Mouse (Mus musculus): ENCODE data around the gene Cyp2b19. TPM values are rescaled to one million over a fixed set of nuclear protein-coding genes. Genes with fewer than 3 reads are reported as not detected.
"Not testable (repeated sequence)": the region's sequence is repeated elsewhere in the genome, so short reads cannot be mapped to it uniquely, and the experiment has no call there.

The Cyp2b19 gene
- not detected for total RNA-seq (2021)
- long read RNA-seq, experiment 1, result 0 reads
- long read RNA-seq, experiment 2, result 0 reads

DNA sequence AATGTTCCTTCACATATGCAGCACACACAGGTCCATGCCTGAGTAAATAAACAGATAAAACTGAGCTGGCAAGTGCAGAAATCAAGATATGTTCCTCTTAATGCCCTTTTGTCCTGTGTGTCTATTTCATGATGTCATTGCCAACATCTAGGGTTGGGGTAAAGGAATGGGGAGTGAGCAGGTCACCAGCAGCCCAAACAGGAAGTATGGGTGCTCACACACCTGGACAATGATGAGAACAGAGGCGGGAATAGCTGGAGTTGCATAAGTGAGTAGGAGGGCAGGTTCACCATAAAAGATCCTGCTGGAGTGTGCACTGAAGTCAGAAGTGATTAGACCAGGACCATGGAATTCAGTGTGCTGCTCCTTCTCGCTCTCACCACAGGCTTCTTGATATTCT is at the start of gene Cyp2b19:
Gene Cyp2b19, plus strand, starts transcription at position 301 of the 400 bp plus-strand sequence.
- DNase-seq (ENCODE audit: low spot score), result no peak

DNA sequence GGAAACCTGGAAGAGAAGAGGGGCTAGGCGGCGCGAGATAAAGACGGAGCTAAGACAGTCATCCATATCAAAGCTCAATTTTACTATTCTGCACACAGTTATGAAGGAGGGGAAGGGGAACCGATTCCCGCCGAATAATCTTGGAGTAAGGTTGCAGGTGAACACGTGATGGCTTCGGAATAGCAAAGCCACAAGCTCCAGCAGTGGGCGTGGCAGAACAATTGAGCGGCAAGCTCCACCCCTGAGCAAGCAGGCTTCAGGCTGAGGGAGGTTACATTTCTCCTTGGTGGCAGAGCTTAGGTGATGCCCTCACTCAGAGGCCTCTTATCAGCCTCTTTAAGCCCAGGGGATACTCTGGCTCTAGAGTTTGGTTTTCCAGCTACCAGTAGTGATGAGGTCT is 45.9 kb upstream of the Cyp2b19 start:
- DNase-seq (ENCODE audit: low spot score), result no peak

DNA sequence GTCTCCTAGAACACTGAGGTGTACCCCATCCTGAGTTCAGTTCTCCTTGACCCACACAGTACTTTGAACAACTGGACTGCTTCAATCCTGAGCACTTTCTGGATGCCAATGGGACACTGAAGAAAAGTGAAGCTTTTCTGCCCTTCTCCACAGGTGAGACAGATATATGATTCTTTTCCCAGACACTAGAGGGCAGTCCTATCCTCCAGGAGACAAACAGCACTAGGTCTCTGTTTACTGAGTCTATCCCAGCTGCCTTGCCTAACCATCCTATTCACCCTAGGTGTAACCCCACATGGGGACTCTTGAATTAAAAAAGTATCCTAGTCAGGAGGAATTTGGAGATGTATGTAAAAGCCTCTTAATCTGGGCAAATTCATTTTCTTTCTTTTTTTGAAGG is 18.0 kb upstream of the Cyp2b19 start:
- DNase-seq (ENCODE audit: low spot score), result no peak

DNA sequence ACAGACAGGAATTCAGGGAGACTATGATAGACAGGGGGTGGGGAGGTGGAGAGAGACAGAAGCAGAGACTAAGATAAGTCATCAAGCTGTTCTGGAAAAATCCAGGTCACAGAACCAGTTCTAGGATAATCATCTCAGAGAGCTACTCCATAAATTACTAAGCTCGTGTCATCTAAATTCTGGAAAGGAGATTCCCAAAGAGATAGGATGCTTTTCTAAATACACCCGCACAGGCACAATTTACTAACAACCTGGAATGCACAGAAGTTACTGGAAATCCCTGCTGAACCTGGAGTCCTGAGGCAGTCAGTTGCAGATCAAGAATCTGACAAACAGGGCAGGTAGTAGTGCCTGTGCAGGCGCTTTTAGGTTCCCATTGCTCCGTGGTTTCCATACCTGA is 13.0 kb upstream of the Cyp2b19 start:
- DNase-seq (ENCODE audit: low spot score), result no peak

DNA sequence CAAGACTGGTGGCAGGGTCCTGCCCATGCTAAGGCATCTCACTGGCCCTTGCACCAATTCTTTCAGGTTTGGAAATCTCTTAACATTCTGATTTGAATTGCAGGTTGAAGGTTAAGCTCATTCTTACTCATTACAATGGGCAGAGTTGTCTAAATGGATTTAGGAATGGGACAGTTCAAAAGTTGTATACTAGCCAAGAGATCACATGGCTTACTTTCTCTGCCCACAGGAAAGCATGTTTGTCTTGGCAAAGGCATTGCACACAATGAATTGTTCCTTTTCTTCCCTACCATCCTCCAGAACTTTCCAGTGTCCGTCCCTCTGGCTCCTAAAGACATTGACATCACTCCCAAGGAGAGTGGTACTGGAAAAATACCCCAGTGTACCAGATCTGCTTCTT is 11.5 kb upstream of the Cyp2b19 start:
- DNase-seq (ENCODE audit: low spot score), result no peak

DNA sequence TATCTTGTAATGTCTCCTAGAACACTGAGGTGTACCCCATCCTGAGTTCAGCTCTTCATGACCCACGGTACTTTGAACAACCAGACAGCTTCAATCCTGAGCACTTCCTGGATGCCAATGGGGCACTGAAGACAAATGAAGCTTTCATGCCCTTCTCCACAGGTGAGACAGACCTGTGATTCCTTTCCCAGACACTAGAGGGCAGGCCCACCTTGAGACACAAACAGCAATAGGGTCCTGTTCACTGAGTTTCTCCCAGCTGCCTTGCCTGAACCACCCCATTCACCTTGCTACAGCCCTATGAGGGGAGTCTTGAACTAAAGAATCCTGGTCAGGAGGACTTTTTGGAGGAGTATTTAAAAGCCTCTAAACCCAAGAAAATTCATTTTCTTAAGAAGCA is 10.1 kb downstream of the Cyp2b19 start:
- no peak for DNase-seq (ENCODE audit: low spot score)

DNA sequence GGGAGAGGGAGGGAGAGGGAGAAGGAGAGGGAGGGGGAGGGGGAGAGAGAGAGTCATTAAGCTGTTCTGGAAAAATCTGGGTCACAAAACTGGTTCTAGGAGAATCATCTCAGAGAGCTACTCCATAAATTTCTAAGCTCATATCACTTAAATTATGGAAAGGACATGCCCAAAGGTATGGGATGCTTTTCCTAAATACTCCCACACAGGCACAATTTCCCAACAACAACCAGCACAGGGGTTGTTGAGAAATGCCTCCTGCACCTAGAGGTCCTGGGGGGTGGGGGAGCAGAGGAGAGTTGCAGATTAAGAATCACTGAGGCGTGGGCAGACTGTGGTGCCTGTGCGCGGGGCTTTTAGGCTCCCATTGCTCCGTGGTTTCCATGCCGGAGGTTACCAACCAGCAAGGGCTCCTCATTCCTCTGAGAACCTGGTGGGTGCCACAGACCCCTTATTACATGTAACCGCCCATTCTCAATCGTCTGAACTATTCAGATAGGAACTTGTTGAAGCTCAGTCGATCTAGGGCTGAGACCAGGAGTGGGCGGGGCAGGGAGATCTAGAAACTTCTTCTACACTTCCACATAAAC is 13.0 kb downstream of the Cyp2b19 start:
- DNase-seq (ENCODE audit: low spot score), result no peak

DNA sequence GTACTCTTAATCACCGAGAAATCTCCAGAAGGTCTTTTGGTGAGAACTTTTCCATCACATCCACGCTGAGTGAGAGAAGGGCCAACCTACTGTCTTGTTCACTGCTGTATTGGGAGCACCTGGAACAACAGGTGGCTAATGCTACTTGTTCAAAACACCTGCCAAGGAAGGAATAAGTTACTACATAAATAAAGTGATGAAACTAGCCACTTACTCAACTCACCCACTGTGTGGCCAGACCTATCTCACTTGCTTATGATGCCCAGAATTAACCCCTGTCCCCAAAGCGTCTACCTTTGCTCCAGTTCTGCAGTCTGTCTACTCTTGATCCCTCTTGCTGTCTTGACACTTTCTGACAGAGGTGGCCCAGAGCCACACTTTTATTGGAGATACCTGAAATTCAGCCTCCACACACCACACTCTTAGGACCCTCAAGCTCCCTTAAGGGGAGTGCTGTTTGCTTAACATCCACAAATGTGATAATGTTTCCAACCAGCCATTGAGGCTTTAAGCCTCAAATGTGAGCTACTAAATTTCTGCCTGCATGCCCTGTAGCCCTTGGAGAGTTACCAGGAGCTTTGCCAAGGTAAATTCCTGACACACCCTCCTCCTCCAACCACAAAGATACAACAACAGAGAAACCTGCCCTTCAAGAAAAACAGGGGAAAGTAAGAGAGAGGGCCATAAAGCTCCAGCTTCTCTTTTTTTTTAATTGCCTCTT is 16.1 kb downstream of the Cyp2b19 start:
- DNase-seq (ENCODE audit: low spot score), result no peak

DNA sequence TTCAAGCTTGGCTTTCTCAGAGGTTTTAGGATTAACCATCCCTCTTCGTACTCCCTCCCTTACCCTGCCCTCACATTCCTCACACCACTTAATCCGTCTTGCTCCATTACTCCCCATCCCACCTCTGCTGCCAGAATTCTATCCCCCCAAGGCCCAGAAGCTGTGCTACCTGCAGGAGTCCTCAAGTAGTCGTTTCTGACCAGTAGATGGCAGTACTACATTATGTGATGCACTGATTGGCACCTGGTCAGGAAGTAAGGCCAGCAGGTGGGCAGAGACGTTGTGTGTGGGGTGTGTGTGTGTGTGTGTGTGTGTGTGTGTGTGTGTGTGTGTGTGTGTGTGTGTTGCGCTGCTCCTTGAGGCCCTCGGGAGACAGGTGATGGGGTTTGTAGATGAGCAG is 18.9 kb downstream of the Cyp2b19 start:
- DNase-seq (ENCODE audit: low spot score), result no peak

DNA sequence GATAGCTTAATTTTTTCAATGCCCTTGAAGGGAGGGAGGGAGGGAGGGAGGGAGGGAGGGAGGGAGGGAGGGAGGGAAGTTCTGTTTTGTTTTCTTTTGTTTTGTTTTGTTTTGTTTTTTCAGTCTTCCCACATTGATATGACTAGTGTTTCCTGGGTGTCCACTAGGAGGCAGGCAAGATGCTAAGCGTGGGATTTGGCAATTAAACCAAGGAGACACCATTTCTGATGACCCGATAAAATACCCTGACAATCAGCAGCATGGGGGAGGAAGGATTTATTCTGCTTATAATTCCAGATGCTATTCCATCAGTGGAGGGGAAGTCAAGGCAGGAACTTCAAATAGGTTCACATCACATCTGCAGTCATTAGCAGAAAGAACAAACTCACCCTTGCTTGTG is 20.9 kb downstream of the Cyp2b19 start:
- no peak for DNase-seq (ENCODE audit: low spot score)

DNA sequence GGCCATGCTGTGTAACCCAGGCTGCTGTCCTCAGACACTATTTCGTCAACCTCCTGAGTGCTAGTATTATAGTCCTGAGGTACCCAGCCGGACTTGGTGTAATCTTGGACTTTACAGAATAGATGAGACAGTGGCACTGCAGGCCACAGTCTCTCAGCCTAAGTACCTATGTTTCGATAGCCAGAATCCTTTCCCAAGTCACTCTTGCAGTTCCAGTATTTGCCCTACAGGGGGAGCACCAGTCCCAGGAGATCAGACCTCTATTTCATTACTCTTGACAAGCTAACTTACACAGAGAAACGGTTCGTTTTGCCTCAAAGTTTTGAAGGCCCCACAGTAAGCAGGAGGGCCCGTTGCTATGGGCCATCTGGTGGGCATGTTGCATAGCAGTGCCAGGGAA is 21.5 kb downstream of the Cyp2b19 start:
- peak; percentile 21 for DNase-seq (ENCODE audit: low spot score)

DNA sequence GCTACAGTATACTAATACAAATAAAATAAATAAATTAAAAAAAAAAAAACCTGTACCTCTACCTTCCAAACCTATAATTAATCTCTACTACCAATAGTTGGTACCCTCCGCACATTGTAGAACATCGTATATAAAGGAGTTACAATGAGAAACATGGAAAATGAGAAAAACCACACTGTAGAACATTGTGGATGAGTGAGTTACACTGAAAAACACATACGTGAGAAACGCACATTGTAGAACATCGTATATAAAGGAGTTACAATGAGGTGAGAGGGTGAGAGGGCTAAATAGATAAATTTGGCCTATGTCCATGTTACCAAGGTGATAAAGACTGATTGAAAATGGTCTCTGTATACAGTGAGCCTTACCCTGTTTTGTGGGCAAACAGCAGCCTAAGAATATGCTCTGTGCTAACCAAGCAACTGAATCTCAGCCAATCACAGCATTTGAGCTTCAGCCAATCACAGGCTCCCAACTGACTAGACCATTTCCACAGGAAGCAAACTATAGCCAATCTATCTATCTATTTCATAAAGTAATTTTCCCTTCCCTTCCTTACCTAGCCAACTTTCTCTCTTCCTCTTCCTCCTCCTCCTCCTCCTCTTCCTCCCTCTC is 23.0 kb downstream of the Cyp2b19 start:
- no peak for DNase-seq (ENCODE audit: low spot score)

DNA sequence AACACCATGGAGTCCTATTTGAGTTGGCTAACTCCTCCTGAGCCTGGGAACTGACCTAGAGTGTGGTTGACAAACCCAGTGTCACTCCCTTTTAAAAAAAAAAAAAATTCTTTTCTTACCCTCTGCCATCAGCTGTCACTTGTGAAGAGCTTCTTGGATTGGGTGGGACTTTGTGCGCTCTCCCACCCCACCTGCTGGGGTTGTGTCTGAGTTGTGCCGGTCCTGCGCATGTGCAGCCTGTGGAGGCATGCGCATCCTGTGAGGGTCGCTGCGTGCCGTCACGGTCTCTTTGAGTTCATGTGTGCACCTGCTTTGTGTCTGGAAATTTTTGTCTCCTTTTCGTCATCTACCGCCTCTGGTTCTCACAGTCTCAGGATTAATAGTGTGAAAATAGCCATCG is 23.6 kb downstream of the Cyp2b19 start:
- no peak for DNase-seq (ENCODE audit: low spot score)

DNA sequence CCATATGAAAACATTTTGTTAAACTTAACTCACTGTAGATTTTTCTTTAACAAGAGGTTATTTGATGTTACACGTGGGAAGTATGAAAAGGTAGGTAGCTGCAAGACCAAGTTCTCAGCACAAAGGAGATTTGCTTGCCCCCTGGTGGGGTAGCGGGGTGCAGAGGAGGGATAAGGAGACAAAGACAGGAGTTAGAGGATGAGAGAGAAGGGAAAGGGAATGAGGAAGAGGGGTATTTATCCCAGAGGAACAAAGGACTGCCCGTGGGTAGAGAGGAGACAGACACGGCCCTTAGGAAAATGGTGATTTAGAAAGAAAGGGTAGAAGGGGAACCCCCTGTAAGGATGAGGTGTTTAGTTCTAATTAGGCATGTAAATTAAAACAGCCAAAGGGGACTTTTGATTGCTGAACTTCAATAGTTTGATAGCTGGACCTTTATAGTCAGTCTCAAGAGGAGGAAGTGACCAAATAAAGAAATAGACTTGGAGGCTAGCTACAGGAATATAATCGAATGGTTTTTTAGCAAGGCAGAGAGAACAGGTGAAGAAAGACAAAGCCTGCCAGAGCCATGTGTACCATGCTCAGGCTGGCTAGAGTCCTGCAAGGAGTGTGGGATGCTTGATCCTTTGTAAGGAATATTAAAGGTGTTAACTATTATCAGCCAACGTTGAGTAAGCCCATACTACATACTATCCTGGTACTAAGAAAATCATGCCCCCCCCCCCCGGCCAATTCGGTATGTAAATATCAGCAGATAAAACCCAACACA is 24.2 kb downstream of the Cyp2b19 start:
- DNase-seq (ENCODE audit: low spot score), result no peak

DNA sequence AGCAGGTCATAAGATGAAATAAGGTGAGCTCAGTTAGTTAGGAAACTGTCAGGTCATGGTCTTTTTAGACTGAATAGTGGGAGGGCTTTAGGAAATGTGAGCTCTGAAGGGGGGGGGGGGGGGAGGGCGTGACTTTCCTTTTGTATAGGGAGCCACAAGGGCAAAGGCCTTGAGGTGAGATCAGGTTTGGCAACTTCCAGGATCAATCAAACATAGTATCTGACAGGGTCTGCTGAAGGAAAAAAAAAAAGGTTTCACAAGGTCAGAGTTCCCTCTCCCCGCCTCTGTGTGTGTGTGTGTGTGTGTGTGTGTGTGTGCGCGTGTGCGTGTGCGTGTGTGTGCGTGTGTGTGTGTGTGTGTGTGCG is 24.8 kb downstream of the Cyp2b19 start:
- no peak for DNase-seq (ENCODE audit: low spot score)

DNA sequence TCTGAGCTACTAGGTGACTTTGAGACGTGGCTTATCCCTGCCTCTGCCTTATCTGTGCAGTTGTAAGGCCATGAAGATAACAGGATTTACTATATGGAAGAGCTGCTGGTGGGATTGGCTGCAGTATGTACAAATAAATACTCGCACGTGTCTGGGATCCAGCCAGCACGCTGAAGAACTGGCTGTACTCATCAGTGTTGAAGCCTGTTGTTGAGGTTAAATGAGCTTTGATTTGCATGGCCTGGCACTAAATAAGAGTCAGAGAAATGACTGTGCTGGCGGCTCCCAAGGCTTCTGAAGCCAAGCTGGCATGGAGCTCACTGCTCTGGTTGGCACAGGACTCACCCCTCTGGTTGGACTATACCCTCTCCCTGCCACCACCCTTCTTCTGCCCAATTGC is 26.2 kb downstream of the Cyp2b19 start:
- DNase-seq (ENCODE audit: low spot score), result peak; percentile 2

DNA sequence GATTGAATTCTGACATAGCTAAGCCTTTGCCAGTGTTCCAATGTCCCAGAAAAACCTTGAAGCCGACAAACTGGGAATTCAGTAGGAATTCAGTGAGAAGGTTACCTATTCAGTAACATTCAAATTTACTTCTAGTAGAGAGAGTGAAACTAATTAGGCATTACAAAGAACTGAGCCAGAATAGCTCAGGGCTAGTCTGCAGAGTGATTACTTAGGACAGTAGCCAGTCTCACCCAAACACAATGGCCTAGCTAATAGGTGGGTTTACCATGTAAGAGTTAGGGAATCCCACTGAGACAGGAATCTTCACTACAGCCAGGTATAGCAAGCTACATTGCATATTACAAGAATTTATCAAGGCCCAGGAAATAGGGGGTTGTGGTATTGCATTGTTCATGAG is 29.1 kb downstream of the Cyp2b19 start:
- not testable (repeated sequence) for DNase-seq (ENCODE audit: low spot score)

DNA sequence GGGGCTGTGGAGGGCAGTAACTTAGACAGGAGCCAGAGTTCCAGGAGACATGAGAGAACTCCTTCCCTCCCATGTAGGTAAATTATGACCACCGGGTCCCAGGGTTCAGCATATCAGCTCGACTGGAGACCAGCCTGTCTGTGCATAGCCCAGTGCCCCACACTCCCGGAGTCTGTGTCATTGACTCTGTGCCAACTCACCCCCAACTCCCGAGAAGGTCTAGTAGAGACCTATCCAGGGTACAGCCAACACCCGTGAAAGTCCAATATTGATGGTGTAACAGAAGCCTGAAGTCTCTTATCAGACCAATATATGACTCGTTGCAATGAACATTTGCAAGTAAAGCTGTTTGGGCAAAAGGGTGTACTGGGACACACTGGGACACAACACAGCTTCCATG is 33.0 kb downstream of the Cyp2b19 start:
- DNase-seq (ENCODE audit: low spot score), result no peak

DNA sequence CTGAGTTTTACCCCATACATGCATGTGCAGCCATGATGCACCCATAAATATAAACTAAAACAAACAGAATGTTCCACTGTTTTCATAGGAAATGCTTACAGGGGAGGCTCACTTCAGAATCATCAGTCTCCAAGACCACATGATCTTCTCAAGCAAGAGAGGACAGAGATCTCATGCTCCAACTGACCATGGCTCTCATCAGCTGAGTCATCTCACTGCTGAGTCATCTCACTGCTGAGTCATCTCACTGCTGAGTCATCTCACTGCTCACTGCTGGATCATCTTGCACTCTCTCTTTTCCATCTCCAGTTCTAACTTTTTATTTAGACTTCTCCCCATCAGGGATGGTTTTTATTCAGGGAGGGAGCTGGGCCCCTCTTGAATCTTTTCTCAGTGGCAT is 43.2 kb downstream of the Cyp2b19 start:
- DNase-seq (ENCODE audit: low spot score), result no peak

DNA sequence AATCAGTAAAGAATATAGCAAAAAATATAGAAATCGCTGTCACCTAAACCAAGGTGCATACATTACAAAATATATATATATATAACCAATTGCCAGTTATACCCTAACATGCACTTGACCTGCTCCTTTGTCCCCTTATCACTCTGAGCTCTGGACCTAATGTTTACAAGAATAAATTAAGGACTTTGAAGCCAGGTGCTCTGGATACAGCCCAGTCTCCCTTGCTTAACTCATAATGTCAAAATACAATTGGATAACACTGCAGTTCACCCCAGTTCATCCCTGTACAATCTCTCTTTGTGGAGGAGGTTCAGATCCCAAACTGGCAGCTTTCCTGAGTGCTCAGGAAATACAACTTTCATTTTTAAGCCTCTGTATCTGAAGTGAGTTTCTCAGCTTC is 44.1 kb downstream of the Cyp2b19 start:
- DNase-seq (ENCODE audit: low spot score), result no peak

DNA sequence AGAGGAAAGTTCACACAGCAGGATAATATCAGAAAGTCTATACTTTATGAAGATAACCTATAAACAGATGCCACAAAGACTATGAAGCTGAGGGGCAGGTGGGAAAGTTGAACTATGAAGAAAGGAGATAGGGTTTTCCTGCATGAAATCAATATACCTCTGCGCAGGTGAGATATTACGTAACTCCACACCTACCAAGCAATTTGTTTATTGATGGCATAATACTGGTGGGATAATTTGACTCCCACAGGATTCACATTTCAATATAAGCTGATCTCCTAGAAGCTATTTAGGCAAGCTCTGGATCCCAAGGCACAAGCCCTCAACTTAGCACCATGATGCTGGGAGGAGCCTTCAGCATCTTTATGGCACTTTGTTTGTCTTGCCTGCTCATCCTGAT is 51.6 kb downstream of the Cyp2b19 start, which contains the start of gene Cyp2g1:
Gene Cyp2g1, plus strand, starts transcription at position 301 of the 400 bp plus-strand sequence.
- DNase-seq (ENCODE audit: low spot score), result no peak

All from gastrocnemius, adult 18-20 months (tissue).